Mouse (Mus musculus) ES-E14 (cell line): ENCODE measurements around the gene Dusp12. TPM values are rescaled to one million over a fixed set of nuclear protein-coding genes. Genes with fewer than 3 reads are reported as not detected.
A peak's percentile ranks its signal among the peaks of the same experiment; 100 is the strongest.

Source experiments
- DNase-seq: peaks from one replicate; pipeline ENCODE4 v3.0.0-alpha.2; 2013; ENCODE audit warnings: low read depth, low spot score
- H3K27ac ChIP-seq: 2 replicates; pipeline ENCODE4 v1.5.1; 2012; ENCODE audit warnings: low read depth, mild to moderate bottlenecking, low read length, moderate library complexity, mixed read lengths; ENCODE audit not compliant: poor library complexity, insufficient read depth, severe bottlenecking
- H3K36me3 ChIP-seq: 2 replicates; pipeline ENCODE4 v1.6.1; 2012; ENCODE audit warnings: mild to moderate bottlenecking, low read length, moderate library complexity, mixed read lengths; ENCODE audit not compliant: control insufficient read depth, poor library complexity, insufficient read depth, severe bottlenecking
- H3K4me1 ChIP-seq, 2 experiments: fragments of 150-350 bp in 1 of 2; sonication (generic) in 1 of 2; 2 replicates each; pipeline ENCODE4 v1.6.1; 2012; ENCODE audit warnings: low read length in 2 of 2, mild to moderate bottlenecking in 1 of 2, mixed read lengths in 1 of 2; ENCODE audit not compliant: control insufficient read depth in 2 of 2, insufficient read depth in 2 of 2, poor library complexity in 1 of 2
- H3K4me3 ChIP-seq, 2 experiments: fragments of 150-350 bp in 1 of 2; sonication (generic) in 1 of 2; 2 replicates each; pipeline ENCODE4 v1.5.1; 2012; ENCODE audit warnings: low read length in 2 of 2, low read depth in 1 of 2, mild to moderate bottlenecking in 1 of 2, mixed read lengths in 1 of 2; ENCODE audit not compliant: insufficient read depth in 1 of 2, poor library complexity in 1 of 2, severe bottlenecking in 1 of 2
- H3K9ac ChIP-seq: 2 replicates; pipeline ENCODE4 v1.6.1; 2012; ENCODE audit warnings: low read depth, mild to moderate bottlenecking, low read length, mixed read lengths; ENCODE audit not compliant: poor library complexity, insufficient read depth, severe bottlenecking
- H3K9me3 ChIP-seq: fragments of 150-350 bp; sonication (generic); 2 replicates; pipeline ENCODE4 v1.6.1; 2012; ENCODE audit warnings: low read depth, mild to moderate bottlenecking, low read length; ENCODE audit not compliant: control insufficient read depth, insufficient read depth
- CHD2 ChIP-seq: IDR thresholded peaks from 2 replicates; pipeline ENCODE4 v1.6.1; 2014; ENCODE audit warnings: mild to moderate bottlenecking, low read depth, low read length, inconsistent platforms
- HCFC1 ChIP-seq: IDR thresholded peaks from 2 replicates; pipeline ENCODE4 v1.6.1; 2012; ENCODE audit warnings: low read length, inconsistent platforms, borderline replicate concordance; ENCODE audit not compliant: insufficient read depth
- MAFK ChIP-seq: IDR thresholded peaks from 2 replicates; pipeline ENCODE4 v1.6.1; 2014; ENCODE audit warnings: mild to moderate bottlenecking, low read depth, low read length, inconsistent platforms; ENCODE audit not compliant: insufficient read depth
- ZC3H11A ChIP-seq: IDR thresholded peaks from 2 replicates; pipeline ENCODE4 v1.6.1; 2012; ENCODE audit warnings: low read depth, mild to moderate bottlenecking, inconsistent platforms, low read length, borderline replicate concordance
- ZNF384 ChIP-seq: IDR thresholded peaks from 2 replicates; pipeline ENCODE4 v1.6.1; 2012; ENCODE audit warnings: low read depth, low read length, inconsistent platforms
- in situ Hi-C, 2 experiments: fragments of 600-800 bp; cut with MboI; formaldehyde crosslinking; loops; one replicate each; pipeline ENCODE4 v1.15.1; 2025; ENCODE audit warnings: low sequenced_read_pairs in 2 of 2, inconsistent platforms in 1 of 2; ENCODE audit not compliant: unreplicated experiment in 2 of 2
- total RNA-seq: library from RNA; depleted of rRNA; stranded (reverse); fragments of 300-350 nt; gene quantifications from 2 replicates; pipeline ENCODE4 v1.2.3, GENCODE M21; 2012

Dusp12 gene
- total RNA-seq, 1 experiment, result 47.6 TPM

DNA sequence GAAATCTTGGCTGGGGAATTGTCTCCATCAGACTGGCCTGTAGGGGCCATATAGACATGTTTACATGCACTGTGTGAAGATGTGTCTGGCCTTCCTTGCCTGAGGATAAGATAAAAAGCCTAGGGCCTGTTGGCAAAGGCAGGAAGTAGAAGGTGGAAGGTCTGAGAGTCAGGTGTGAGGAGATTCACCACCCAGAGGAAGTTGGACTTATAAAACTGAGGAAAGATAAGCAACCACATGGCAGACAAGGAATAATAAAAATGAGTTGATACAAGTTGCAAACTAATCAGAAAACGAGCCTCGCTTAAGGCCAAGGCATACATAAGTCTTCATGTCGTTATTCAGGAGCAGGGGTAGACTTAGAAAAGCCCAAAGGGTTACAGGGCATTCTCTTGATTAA, 9.7 kb downstream of the Dusp12 start:
- Histone ChIP-seq H3K4me3 (no peak overlapping the region), H3K4me1 (peaks cover 2 to 3% of the 10 kb centered on the region in 2 experiments; a peak in 2 of 4 replicates), H3K36me3 (peaks cover 11% of the 10 kb centered on the region), H3K27ac (no peak overlapping the region), H3K9me3 (no peaks in the 10 kb centered on the region), H3K9ac (no peak overlapping the region)
- in situ Hi-C loops, result loop anchor here (25.0 kb wide), 2 partner anchors 112 to 362 kb away; partner anchors contain the start of genes Apoa2 (in 1 of the 2), Fcer1g (in 1 of the 2) and Fcgr2b (in 1 of the 2)
- no peak for DNase-seq
- TF ChIP-seq CHD2 (no peak), HCFC1 (no peak), ZNF384 (no peak), MAFK (no peak), ZC3H11A (no peak)

DNA sequence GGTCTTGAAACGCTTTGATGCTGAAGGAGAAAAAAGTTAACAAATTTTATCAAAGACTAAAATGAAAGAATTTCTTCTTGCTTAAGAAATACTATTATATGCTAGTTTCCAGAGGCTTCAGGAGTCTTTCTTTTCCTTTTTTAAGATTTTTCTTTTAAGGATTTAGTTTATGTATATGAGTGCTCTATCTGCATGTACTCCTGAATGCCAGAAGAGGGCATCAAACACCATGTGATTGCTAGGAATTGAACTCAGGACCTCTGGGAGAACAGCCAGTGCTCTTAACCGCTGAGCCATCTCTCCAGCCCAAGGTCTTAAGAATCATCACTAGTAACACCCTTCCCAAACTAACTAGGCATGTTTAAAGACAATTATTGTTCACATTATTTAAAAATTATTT, 13.4 kb downstream of the Dusp12 start:
- no peaks in the 10 kb centered on the region for H3K9me3 ChIP-seq
- H3K27ac ChIP-seq, result peak overlapping the region; percentile 98; the same call in 1 of the 2 replicates
- DNase-seq, result no peak
- H3K9ac ChIP-seq, result peak overlapping the region; percentile 40; the same call in 1 of the 2 replicates
- peaks cover 2 to 6% of the 10 kb centered on the region in 2 experiments; a peak in 2 of 4 replicates for H3K4me1 ChIP-seq
- no peak for TF ChIP-seq ZC3H11A
- no peak for TF ChIP-seq MAFK
- TF ChIP-seq ZNF384, result no peak
- TF ChIP-seq CHD2, result no peak
- no peak for TF ChIP-seq HCFC1
- peak overlapping the region; percentile 30 to 49; a peak in 3 of 4 replicates for H3K4me3 ChIP-seq
- peaks cover 5% of the 10 kb centered on the region; the same call in 1 of the 2 replicates for H3K36me3 ChIP-seq
- in situ Hi-C loops, result no loop called here

DNA sequence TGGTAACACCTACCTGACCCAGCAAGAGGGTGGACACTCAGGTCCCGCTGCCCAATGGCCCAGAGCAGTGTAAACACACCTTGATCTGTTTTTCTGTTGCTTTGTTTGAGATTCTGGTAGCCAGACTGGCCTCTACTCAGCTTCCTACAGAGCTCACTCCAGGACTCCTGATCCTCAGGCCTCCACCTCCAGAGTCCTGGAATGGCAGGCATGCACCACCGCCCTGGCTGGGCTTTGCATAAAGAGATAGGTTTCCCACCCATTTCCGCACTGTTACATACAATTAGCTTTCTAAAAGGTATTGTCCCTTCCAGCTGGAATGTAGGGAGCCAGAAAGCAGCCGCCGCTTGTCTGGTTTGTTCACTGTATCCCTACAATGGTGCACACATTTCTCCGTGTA, 13.9 kb downstream of the Dusp12 start:
- in situ Hi-C loops, result no loop called here
- H3K27ac ChIP-seq, result peak overlapping the region; percentile 98
- H3K9me3 ChIP-seq, result no peaks in the 10 kb centered on the region
- H3K9ac ChIP-seq, result peak overlapping the region; percentile 40
- DNase-seq, result peak; percentile 79
- H3K4me3 ChIP-seq, result peak overlapping the region; percentile 30 to 49
- peaks cover 5% of the 10 kb centered on the region; the same call in 1 of the 2 replicates for H3K36me3 ChIP-seq
- H3K4me1 ChIP-seq, result peaks cover 2 to 6% of the 10 kb centered on the region in 2 experiments; a peak in 2 of 4 replicates
- no peak for TF ChIP-seq MAFK
- TF ChIP-seq HCFC1, result no peak
- 0 out of 2 replicates have a peak, but pooled peaks have one; percentile 22 for TF ChIP-seq CHD2
- no peak for TF ChIP-seq ZNF384
- no peak for TF ChIP-seq ZC3H11A

DNA sequence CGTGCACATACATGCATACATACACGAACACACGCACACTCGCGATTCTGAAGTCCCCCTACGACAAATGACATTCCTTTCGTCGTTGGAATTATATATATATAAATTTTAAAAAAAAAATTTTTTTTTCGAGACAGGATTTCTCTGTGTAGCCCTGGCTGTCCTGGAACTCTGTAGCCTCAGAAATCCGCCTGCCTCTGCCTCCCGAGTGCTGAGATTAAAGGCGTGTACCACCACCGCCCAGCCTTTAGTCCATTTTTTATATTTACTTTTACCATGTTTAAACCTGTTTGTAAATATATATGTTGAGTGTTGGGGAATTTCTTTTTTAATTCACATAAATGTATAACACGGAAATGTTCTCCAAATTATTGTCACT, 16.4 kb downstream of the Dusp12 start:
- Histone ChIP-seq H3K4me3 (peak overlapping the region; percentile 87 to 90), H3K9me3 (no peaks in the 10 kb centered on the region), H3K4me1 (peaks cover 2 to 6% of the 10 kb centered on the region in 2 experiments; a peak in 2 of 4 replicates), H3K27ac (peak overlapping the region; percentile 64; the same call in 1 of the 2 replicates), H3K36me3 (no peaks in the 10 kb centered on the region), H3K9ac (peak overlapping the region; percentile 92)
- no peak for TF ChIP-seq ZNF384
- TF ChIP-seq MAFK, result no peak
- TF ChIP-seq HCFC1, result no peak
- no peak for TF ChIP-seq CHD2
- TF ChIP-seq ZC3H11A, result no peak
- in situ Hi-C loops, result no loop called here
- no peak for DNase-seq

DNA sequence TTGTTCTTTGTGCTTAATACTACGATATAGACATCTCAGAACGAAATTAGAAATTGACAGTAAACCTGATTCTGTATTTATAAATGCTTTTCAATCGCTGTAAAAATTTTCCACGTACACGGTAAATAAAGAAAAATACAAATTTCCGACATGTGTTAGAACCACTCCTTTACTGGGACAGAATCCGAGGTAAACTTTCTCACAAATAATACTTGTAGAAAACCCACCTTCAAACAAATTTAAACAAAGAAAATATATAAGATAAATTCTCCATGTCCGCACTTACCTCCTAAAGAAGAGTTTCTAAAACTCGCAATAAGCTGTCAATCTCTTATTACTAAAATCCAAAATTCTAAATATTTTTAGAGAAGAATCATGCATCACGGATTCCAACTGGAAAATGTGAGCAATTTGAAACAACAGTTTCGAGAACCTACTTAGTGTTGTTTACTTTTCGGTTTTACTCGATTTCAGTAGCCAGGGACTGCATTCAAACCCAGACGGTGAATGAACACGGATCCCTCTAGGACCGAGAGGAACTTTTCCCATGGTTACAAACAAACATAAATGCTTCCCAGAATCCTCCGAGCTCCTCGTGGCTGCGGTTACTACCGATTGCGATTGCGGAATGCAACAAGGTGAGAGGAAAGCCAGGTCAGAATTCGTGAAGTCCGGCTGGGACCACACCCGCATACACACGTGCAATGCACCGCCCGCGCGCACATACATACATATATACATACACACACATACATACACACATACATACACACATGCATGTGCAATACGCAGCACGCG, 17.0 kb downstream of the Dusp12 start:
- H3K4me1 ChIP-seq, result peaks cover 2 to 6% of the 10 kb centered on the region in 2 experiments; a peak in 2 of 4 replicates
- H3K27ac ChIP-seq, result peak overlapping the region; percentile 64; the same call in 1 of the 2 replicates
- in situ Hi-C loops, result no loop called here
- TF ChIP-seq CHD2 (no peak), HCFC1 (0 out of 2 replicates have a peak, but pooled peaks have one; percentile 68), ZNF384 (no peak), ZC3H11A (no peak), MAFK (0 out of 2 replicates have a peak, but pooled peaks have one; percentile 22)
- peak overlapping the region; percentile 87 to 99 for H3K4me3 ChIP-seq
- peak; percentile 71 for DNase-seq
- H3K9me3 ChIP-seq, result no peaks in the 10 kb centered on the region
- H3K9ac ChIP-seq, result peak overlapping the region; percentile 92
- no peaks in the 10 kb centered on the region for H3K36me3 ChIP-seq
